Mouse (Mus musculus) neural tube, embryonic 12.5 days (tissue): ENCODE measurements around the gene Klhdc4. TPM values are rescaled to one million over a fixed set of nuclear protein-coding genes. Genes with fewer than 3 reads are reported as not detected.

Experiments used
- ATAC-seq: fragments of 200-750 bp; cut with Nextera tagmentation; 2 replicates; pipeline ENCODE4 v1.8.0; 2017; ENCODE audit warnings: low read depth, mild to moderate bottlenecking, moderate TSS enrichment, moderate library complexity; ENCODE audit not compliant: low FRiP score
- H3K27ac ChIP-seq: fragments of 300-500 bp; sonication (generic); 2 replicates; pipeline ENCODE4 v1.5.1; 2016
- H3K27me3 ChIP-seq: fragments of 300-500 bp; sonication (generic); replicated peaks from 2 replicates; pipeline ENCODE4 v1.6.1; 2016; ENCODE audit warnings: mild to moderate bottlenecking
- H3K36me3 ChIP-seq: fragments of 300-500 bp; sonication (generic); 2 replicates; pipeline ENCODE4 v1.6.1; 2016; ENCODE audit warnings: mild to moderate bottlenecking
- H3K4me1 ChIP-seq: fragments of 300-500 bp; sonication (generic); 2 replicates; pipeline ENCODE4 v1.6.1; 2016
- H3K4me2 ChIP-seq: fragments of 300-500 bp; sonication (generic); replicated peaks from 2 replicates; pipeline ENCODE4 v1.6.1; 2016; ENCODE audit warnings: mild to moderate bottlenecking
- H3K4me3 ChIP-seq: fragments of 300-500 bp; sonication (generic); 2 replicates; pipeline ENCODE4 v1.5.1; 2016
- H3K9ac ChIP-seq: fragments of 300-500 bp; sonication (generic); 2 replicates; pipeline ENCODE4 v1.6.1; 2016; ENCODE audit warnings: mild to moderate bottlenecking
- H3K9me3 ChIP-seq: fragments of 300-500 bp; sonication (generic); 2 replicates; pipeline ENCODE4 v1.6.1; 2016; ENCODE audit warnings: mild to moderate bottlenecking
- WGBS: fragments of 180-500 bp; shearing (Covaris S2); methylation state at CpG from one replicate; pipeline ENCODE4 v1.1.7; 2016; 5-methylcytosine and 5-hydroxymethylcytosine counted together
- polyA plus RNA-seq: library from polyadenylated mRNA; unstranded; fragments of >200 nt; fragmentation: Nextera tagmentation; extraction: Ambion mirVana; gene quantifications from 2 replicates; pipeline ENCODE4 v1.2.1, GENCODE M21; 2016

The Klhdc4 gene
- polyA plus RNA-seq, 1 experiment from 2014 or later, result 47.7 TPM

- no peaks in the 10 kb centered on the region for H3K36me3 ChIP-seq
- no peak overlapping the region for H3K4me2 ChIP-seq
- no peaks in the 10 kb centered on the region for H3K27me3 ChIP-seq
- no peaks in the 10 kb centered on the region for H3K9me3 ChIP-seq
- WGBS, result 51% methylated on average over 7 of the region's 7 CpGs
- ATAC-seq, result 0 out of 2 replicates have a peak, but pooled peaks have one; percentile 17
- peak overlapping the region; percentile 26; the same call in 1 of the 2 replicates for H3K27ac ChIP-seq
- H3K4me3 ChIP-seq, result no peak overlapping the region
- H3K9ac ChIP-seq, result no peak overlapping the region
- peaks cover 13% of the 10 kb centered on the region for H3K4me1 ChIP-seq
Measured at GRCm38 (mm10) chr8:121762999-121763699, 66.2 kb downstream of the Klhdc4 start.

GRCm38 (mm10) chr8:121761480-121761879, 67.9 kb downstream of the Klhdc4 start:
- no peak overlapping the region for H3K4me3 ChIP-seq
- no peak overlapping the region for H3K27ac ChIP-seq
- no peak overlapping the region for H3K4me2 ChIP-seq
- H3K4me1 ChIP-seq, result peaks cover 13% of the 10 kb centered on the region
- H3K27me3 ChIP-seq, result no peaks in the 10 kb centered on the region
- no peak for ATAC-seq
- H3K9ac ChIP-seq, result no peak overlapping the region
- no peaks in the 10 kb centered on the region for H3K9me3 ChIP-seq
- WGBS, result 33% methylated on average over 10 of the region's 10 CpGs
- no peaks in the 10 kb centered on the region for H3K36me3 ChIP-seq

GRCm38 (mm10) chr8:121760484-121760883, 68.9 kb downstream of the Klhdc4 start:
- WGBS, result 80% methylated on average over 7 of the region's 7 CpGs
- no peak for ATAC-seq
- Histone ChIP-seq H3K9me3 (no peaks in the 10 kb centered on the region), H3K4me3 (no peak overlapping the region), H3K9ac (no peak overlapping the region), H3K36me3 (no peaks in the 10 kb centered on the region), H3K27me3 (no peaks in the 10 kb centered on the region), H3K4me1 (peaks cover 13% of the 10 kb centered on the region), H3K4me2 (no peak overlapping the region), H3K27ac (no peak overlapping the region)

GRCm38 (mm10) chr8:121758470-121758869, 70.9 kb downstream of the Klhdc4 start:
- Histone ChIP-seq H3K4me2 (no peak overlapping the region), H3K27ac (no peak overlapping the region), H3K27me3 (no peaks in the 10 kb centered on the region), H3K4me3 (no peak overlapping the region), H3K9me3 (no peaks in the 10 kb centered on the region), H3K36me3 (0 out of 2 replicates have a peak, but pooled peaks cover 1% of the 10 kb centered on the region), H3K4me1 (peaks cover 10% of the 10 kb centered on the region), H3K9ac (no peak overlapping the region)
- WGBS, result 81% methylated on average over 12 of the region's 12 CpGs
- no peak for ATAC-seq

GRCm38 (mm10) chr8:121751407-121751806, 78.0 kb downstream of the Klhdc4 start:
- H3K9ac ChIP-seq, result no peak overlapping the region
- H3K4me1 ChIP-seq, result no peaks in the 10 kb centered on the region
- no peak overlapping the region for H3K4me2 ChIP-seq
- H3K36me3 ChIP-seq, result 0 out of 2 replicates have a peak, but pooled peaks cover 7% of the 10 kb centered on the region
- H3K9me3 ChIP-seq, result no peaks in the 10 kb centered on the region
- H3K4me3 ChIP-seq, result no peak overlapping the region
- no peak for ATAC-seq
- H3K27me3 ChIP-seq, result peaks cover 7% of the 10 kb centered on the region; the same call in 1 of the 2 replicates
- H3K27ac ChIP-seq, result no peak overlapping the region
- WGBS, result 31% methylated on average over 3 of the region's 3 CpGs

- 46% methylated on average over 3 of the region's 3 CpGs for WGBS
- no peak overlapping the region for H3K4me3 ChIP-seq
Measured at GRCm38 (mm10) chr8:121750512-121750911, 78.9 kb downstream of the Klhdc4 start.

GRCm38 (mm10) chr8:121749501-121749900, 79.9 kb downstream of the Klhdc4 start:
- Histone ChIP-seq H3K27ac (no peak overlapping the region), H3K4me1 (no peaks in the 10 kb centered on the region), H3K4me2 (no peak overlapping the region), H3K9ac (no peak overlapping the region), H3K36me3 (0 out of 2 replicates have a peak, but pooled peaks cover 7% of the 10 kb centered on the region), H3K4me3 (no peak overlapping the region), H3K9me3 (no peaks in the 10 kb centered on the region), H3K27me3 (peaks cover 7% of the 10 kb centered on the region; the same call in 1 of the 2 replicates)
- 80% methylated on average over 9 of the region's 9 CpGs for WGBS
- no peak for ATAC-seq

More at GRCm38 (mm10) chr8:121750512-121750911, 78.9 kb downstream of the Klhdc4 start:
- Histone ChIP-seq H3K27me3 (peaks cover 7% of the 10 kb centered on the region; the same call in 1 of the 2 replicates), H3K4me1 (no peaks in the 10 kb centered on the region), H3K9ac (no peak overlapping the region), H3K9me3 (no peaks in the 10 kb centered on the region), H3K36me3 (0 out of 2 replicates have a peak, but pooled peaks cover 7% of the 10 kb centered on the region), H3K4me2 (no peak overlapping the region), H3K27ac (no peak overlapping the region)
- ATAC-seq, result no peak

Other genes starting within 250 kb of the Klhdc4 start
- 344 and 353 TPM in 2 replicates for gene Map1lc3b, start 239.2 kb downstream of the Klhdc4 start, polyA plus RNA-seq
- gene Zcchc14, start 176.7 kb downstream of the Klhdc4 start, polyA plus RNA-seq, result 23.1 and 23.9 TPM in 2 replicates
- 59.1 and 66.9 TPM in 2 replicates for gene Jph3, start 99.9 kb downstream of the Klhdc4 start, polyA plus RNA-seq
- 32.0 and 40.8 TPM in 2 replicates for gene Slc7a5, start 78.1 kb upstream of the Klhdc4 start, polyA plus RNA-seq
- gene Car5a, start 115.3 kb upstream of the Klhdc4 start, polyA plus RNA-seq, result 0.19 and 0.32 TPM in 2 replicates
- gene Banp, start 120.2 kb upstream of the Klhdc4 start, polyA plus RNA-seq, result 54.9 and 55.5 TPM in 2 replicates